Mouse (Mus musculus): Measurements from ENCODE around the gene Zfp958.

- TF ChIP-seq CTCF (IDR thresholded peaks at IDR 0.05; ENCODE audit: control insufficient read depth, insufficient read depth, low read length) (no peak), POLR2A (IDR thresholded peaks at IDR 0.05; ENCODE audit: borderline replicate concordance, control insufficient read depth, low read depth, low read length) (no peak)
These were observed 43.6 kb downstream of the Zfp958 start for GRCm38 (mm10) chr8:4656536-4656935.
